Mouse (Mus musculus) lung, adult 10 weeks (tissue): Measurements from ENCODE around the gene Npc2. TPM values are rescaled to one million over a fixed set of nuclear protein-coding genes. Genes with fewer than 3 reads are reported as not detected.

Experiments used
- polyA plus RNA-seq: library from polyadenylated mRNA; stranded (reverse); fragments of 350-450 nt; fragmentation: Illumina TruSeq; extraction: RNeasy Lipid Tissue Mini Kit (QIAGEN cat#74804); gene quantifications from one replicate; pipeline ENCODE4 v1.2.3, GENCODE M21; 2014; ENCODE audit warnings: low read depth, low replicate concordance; ENCODE audit not compliant: insufficient read depth

The Npc2 gene
- 669 TPM for polyA plus RNA-seq

GRCm38 (mm10) chr12:84772726-84773441 is at the start of gene Npc2, which contains the start of gene Isca2:
Npc2 (minus strand) TSS chr12:84773152.
Isca2 (plus strand) TSS chr12:84773251.

Other genes starting within 250 kb of the Npc2 start
- not detected for gene Vsx2, start 203.4 kb downstream of the Npc2 start, polyA plus RNA-seq
- 9.5 TPM for gene Abcd4, start 155.7 kb downstream of the Npc2 start, polyA plus RNA-seq
- not detected for gene Vrtn, start 132.1 kb downstream of the Npc2 start, polyA plus RNA-seq
- not detected for gene Syndig1l, start 74.3 kb downstream of the Npc2 start, polyA plus RNA-seq
- 57.6 TPM for gene Isca2, start 99 bp upstream of the Npc2 start, polyA plus RNA-seq
- 11.5 TPM for gene Ltbp2, start 103.4 kb upstream of the Npc2 start, polyA plus RNA-seq
- gene Fcf1, start 197.7 kb upstream of the Npc2 start, polyA plus RNA-seq, result 88.6 TPM
- 8.1 TPM for gene Arel1, start 197.7 kb upstream of the Npc2 start, polyA plus RNA-seq
- 16.3 TPM for gene Ylpm1, start 223.2 kb upstream of the Npc2 start, polyA plus RNA-seq